Mouse (Mus musculus): Measurements from ENCODE around the gene Paqr5. TPM values are rescaled to one million over a fixed set of nuclear protein-coding genes. Genes with fewer than 3 reads are reported as not detected.

The Paqr5 gene
- total RNA-seq, 4 experiments from 2014 or later, result not detected

- no peak for DNase-seq (ENCODE audit: low spot score)
These were observed 116.0 kb downstream of the Paqr5 start for GRCm38 (mm10) chr9:61910526-61911256.

GRCm38 (mm10) chr9:61909633-61910032, 117.0 kb downstream of the Paqr5 start:
- DNase-seq (ENCODE audit: low spot score), result no peak

- no peak for DNase-seq (ENCODE audit: low spot score)
These were observed 117.7 kb downstream of the Paqr5 start for GRCm38 (mm10) chr9:61908832-61909407.

- DNase-seq (ENCODE audit: low spot score), result no peak
These were observed 118.3 kb downstream of the Paqr5 start for GRCm38 (mm10) chr9:61908341-61908740.

- no peak for DNase-seq (ENCODE audit: low spot score)
These were observed 118.9 kb downstream of the Paqr5 start for GRCm38 (mm10) chr9:61907621-61908295.

- no peak for DNase-seq (ENCODE audit: low spot score)
These were observed 119.7 kb downstream of the Paqr5 start for GRCm38 (mm10) chr9:61906912-61907311.

GRCm38 (mm10) chr9:61905576-61905975, 121.1 kb downstream of the Paqr5 start:
- DNase-seq (ENCODE audit: low spot score), result no peak

- no peak for DNase-seq (ENCODE audit: low spot score)
These were observed 122.5 kb downstream of the Paqr5 start for GRCm38 (mm10) chr9:61904201-61904600.

Other genes starting within 250 kb of the Paqr5 start
- 1,000 to 10,000 TPM; 1,398 to 1,706 (median 1,515) TPM for gene Rplp1, start 112.3 kb downstream of the Paqr5 start, total RNA-seq (2022)
- 1 to 10 TPM in 3 of 4 experiments, under 1 TPM in 1; 0.56 to 2.3 (median 1.4) TPM for gene Kif23, start 80.1 kb downstream of the Paqr5 start, total RNA-seq (2022)
- gene Glce, start 95.8 kb upstream of the Paqr5 start, total RNA-seq (2022), result 10 to 100 TPM in 3 of 4 experiments, 1 to 10 TPM in 1; 9.2 to 12.0 (median 11.0) TPM